ENCODE assay signal across 8 mouse cellular contexts in genomic region chr1:172410806-172411205, GRCm38 (mm10). TPM values are rescaled to one million over a fixed set of nuclear protein-coding genes. Genes with fewer than 3 reads are reported as not detected.
A peak's percentile ranks its signal among the peaks of the same experiment; 100 is the strongest.
DNase-seq lines count a peak whose midpoint lies in the region; ATAC-seq lines count a peak whose summit lies in the region.

No protein-coding gene starts in this region.

- no peaks in the 10 kb centered on the region for H3K36me3 ChIP-seq in kidney, embryonic 15.5 days

- H3K27ac ChIP-seq in kidney, embryonic 15.5 days = no peak overlapping the region

- no peak for ATAC-seq in kidney, embryonic 15.5 days (replicated peaks; ENCODE audit: low FRiP score)

- H3K4me2 ChIP-seq in kidney, embryonic 15.5 days = no peak overlapping the region

- 1% methylated on average over 4 of the region's 4 CpGs for WGBS in kidney, embryonic 15.5 days

- DNase-seq in kidney, adult 18-20 months = peak; percentile 72
- peak; percentile 64 for DNase-seq in MN1 (ENCODE audit: low spot score)
- DNase-seq in cerebellum, postnatal 25 days = peak; percentile 40 to 71
- peak; percentile 73 to 81 for DNase-seq in heart, postnatal 10 days
- DNase-seq in left cerebral cortex, postnatal 25 days (ENCODE audit: low spot score in 2 of 2) = peak; percentile 42 to 64
- peak; percentile 52 for DNase-seq in ovary, postnatal 14 days (ENCODE audit: low spot score)
- peak; percentile 78 for DNase-seq in thymus, postnatal 4 days

- H3K4me1 ChIP-seq in kidney, embryonic 15.5 days = peaks cover 5% of the 10 kb centered on the region; the same call in 1 of the 2 replicates

- H3K4me3 ChIP-seq in kidney, embryonic 15.5 days (replicated peaks) = no peak overlapping the region

- peaks cover 15% of the 10 kb centered on the region; the same call in 1 of the 2 replicates for H3K27me3 ChIP-seq in kidney, embryonic 15.5 days

- intact Hi-C loops in heart, postnatal 10 days (cut with DNase I) = loop anchor here (2.0 to 5.0 kb wide), 3 partner anchors 206 to 988 kb away; no protein-coding TSS in a partner anchor
- intact Hi-C loops in left cerebral cortex, postnatal 25 days (cut with DNase I) = loop anchor here (10.0 kb wide), 1 partner anchor 914 kb away; no protein-coding TSS in a partner anchor

- no peak overlapping the region for H3K9ac ChIP-seq in kidney, embryonic 15.5 days

- H3K9me3 ChIP-seq in kidney, embryonic 15.5 days (replicated peaks) = no peaks in the 10 kb centered on the region

RNA-seq across cellular contexts. Expression of gene Pigm, which starts 34.5 kb away (rescaled TPM):
- polyA plus RNA-seq in kidney, embryonic 15.5 days (2015; fragmentation: Nextera tagmentation; extraction: Ambion mirVana) = 7.6 and 7.9 TPM in 2 replicates
- 1 to 10 TPM; 9.1 TPM for total RNA-seq in heart, postnatal 10 days (2021)
- 1 to 10 TPM; 8.9 to 9.2 TPM for total RNA-seq in left cerebral cortex, postnatal 25 days (2021)
